Mouse (Mus musculus): Measurements from ENCODE around the gene Nono.

DNA sequence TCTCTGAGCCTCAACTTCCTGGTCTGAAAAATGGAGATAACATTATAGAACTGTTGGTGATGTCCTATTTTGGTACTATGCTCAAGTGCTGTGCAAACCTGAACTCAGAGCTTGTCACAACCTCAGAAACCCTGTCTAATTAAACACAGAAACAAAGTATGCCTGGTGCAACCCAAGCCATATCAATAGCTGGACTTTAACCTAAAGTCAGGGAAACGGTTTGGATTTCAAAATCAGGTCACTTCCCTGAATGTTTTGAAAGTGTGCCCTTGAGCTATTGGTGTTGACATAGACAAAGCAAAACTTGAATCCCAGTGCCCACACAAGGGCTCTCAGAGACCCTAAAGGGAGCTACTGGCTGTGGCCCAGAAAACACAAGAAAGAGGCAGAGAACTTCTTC, 49.4 kb upstream of the Nono start:
- no peak for TF ChIP-seq CTCF (IDR thresholded peaks at IDR 0.05)
- no peak for TF ChIP-seq EP300 (IDR thresholded peaks at IDR 0.05)

Measured in lung, postnatal 0 days (tissue).